Mouse (Mus musculus) lung, postnatal 14 days (tissue): ENCODE data around the gene Rxrg.
A peak's percentile ranks its signal among the peaks of the same experiment; 100 is the strongest.

Source experiments
- DNase-seq: peaks from one replicate; pipeline ENCODE4 v3.0.0; 2021

Gene Rxrg

DNA sequence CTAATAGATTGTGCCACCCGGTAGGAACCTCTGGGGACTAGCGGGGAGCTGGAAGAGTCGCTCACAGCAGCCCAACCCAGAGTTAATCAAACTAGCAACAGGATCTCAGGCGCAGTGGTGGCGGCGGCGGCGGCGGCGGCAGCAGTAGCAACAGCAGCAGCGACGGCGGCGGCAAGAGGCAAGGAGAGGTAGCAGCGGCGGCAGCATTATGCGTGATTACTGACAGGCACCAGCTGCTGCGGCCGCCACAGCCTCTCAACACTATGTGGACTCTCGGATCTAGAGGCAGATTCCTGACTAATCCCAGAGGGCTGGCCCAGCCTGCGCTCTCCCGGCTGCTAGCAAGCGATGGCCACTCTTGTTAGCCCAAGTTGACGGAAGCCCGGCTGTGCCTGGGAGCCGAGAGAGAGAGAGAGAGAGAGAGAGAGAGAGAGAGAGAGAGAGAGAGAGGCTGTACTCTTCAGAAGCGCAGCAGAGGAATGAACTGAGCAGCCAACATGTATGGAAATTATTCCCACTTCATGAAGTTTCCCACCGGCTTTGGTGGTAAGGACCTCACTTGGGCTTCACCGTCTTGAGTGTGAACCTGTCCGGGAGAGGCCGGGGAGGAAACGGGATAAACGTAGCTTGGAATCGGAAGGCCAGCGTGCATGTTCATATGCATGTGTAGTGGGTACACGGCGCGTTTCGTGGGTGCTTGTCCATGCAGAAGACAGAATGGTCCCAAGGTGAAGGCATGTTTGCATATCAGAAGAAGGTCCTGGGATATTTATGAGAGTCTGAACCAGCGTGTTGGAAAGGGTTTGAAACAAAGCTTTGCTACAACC lies at the start of gene Rxrg:
Rxrg (plus strand) TSS at position 130 of the 827 bp plus-strand sequence.
- peak; percentile 49 for DNase-seq

- DNase-seq = peak; percentile 39
Measured at GRCm38 (mm10) chr1:167549324-167549723, 48.9 kb upstream of the Rxrg start.

GRCm38 (mm10) chr1:167551601-167552000 lies 46.6 kb upstream of the Rxrg start:
- DNase-seq = peak; percentile 30

- DNase-seq = no peak
Measured at GRCm38 (mm10) chr1:167553959-167554526, 44.1 kb upstream of the Rxrg start.

GRCm38 (mm10) chr1:167566571-167566970 lies 31.6 kb upstream of the Rxrg start:
- DNase-seq = no peak

GRCm38 (mm10) chr1:167579131-167579530 lies 19.1 kb upstream of the Rxrg start:
- DNase-seq = no peak

GRCm38 (mm10) chr1:167583195-167583594 lies 15.0 kb upstream of the Rxrg start:
- no peak for DNase-seq

- DNase-seq = no peak
Measured at GRCm38 (mm10) chr1:167583888-167584287, 14.3 kb upstream of the Rxrg start.

- no peak for DNase-seq
Measured at GRCm38 (mm10) chr1:167588747-167589558, 9.2 kb upstream of the Rxrg start.

GRCm38 (mm10) chr1:167592175-167592574 lies 6.0 kb upstream of the Rxrg start:
- no peak for DNase-seq

- no peak for DNase-seq
Measured at GRCm38 (mm10) chr1:167599211-167599735, 1.1 kb downstream of the Rxrg start.

GRCm38 (mm10) chr1:167608201-167608741 lies 10.1 kb downstream of the Rxrg start:
- DNase-seq = no peak

DNA sequence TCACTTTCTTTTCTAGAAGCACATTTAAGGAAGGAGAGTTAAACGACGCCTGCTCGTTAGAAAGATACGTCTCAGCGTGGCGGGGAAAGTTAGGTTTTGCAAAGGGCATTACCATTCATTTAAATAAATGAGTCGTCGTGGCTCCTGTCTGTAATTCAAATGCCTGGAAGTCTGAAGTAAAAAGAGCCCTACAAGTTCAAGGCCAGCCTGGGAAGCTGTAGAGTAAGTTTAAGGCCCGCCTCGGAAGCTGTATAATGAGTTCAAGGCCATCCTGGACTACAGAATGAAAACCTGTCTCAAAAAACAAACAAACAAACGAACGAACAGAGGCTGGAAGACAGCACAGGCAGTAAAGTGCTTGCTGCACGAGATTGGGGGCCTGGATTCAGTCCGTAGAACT lies 18.9 kb downstream of the Rxrg start:
- no peak for DNase-seq

DNA sequence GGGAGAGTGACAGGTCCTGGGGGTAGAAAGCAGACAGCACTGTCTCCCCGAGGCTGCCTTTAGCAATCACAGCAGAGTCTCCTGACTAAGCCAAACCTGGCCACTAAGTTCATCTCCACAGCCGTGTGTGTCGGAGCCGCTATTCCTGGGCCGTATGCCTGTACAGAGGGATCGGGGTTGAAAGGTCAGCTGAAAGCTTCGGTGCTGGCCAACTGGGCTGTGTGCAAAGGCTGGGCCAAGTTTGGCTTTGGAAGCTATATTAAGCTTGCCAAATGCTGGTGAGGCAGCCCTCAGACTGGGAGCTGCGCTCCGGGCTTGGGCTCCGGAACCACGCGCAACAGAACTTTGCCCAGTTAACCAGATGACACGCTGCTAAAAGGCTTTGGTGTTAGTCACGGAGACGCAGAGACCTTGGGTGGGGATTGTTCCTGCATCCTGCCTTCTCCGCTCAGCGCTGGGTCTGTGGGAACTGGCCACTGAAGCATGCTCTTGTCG lies 19.9 kb downstream of the Rxrg start:
- DNase-seq = peak; percentile 22

DNA sequence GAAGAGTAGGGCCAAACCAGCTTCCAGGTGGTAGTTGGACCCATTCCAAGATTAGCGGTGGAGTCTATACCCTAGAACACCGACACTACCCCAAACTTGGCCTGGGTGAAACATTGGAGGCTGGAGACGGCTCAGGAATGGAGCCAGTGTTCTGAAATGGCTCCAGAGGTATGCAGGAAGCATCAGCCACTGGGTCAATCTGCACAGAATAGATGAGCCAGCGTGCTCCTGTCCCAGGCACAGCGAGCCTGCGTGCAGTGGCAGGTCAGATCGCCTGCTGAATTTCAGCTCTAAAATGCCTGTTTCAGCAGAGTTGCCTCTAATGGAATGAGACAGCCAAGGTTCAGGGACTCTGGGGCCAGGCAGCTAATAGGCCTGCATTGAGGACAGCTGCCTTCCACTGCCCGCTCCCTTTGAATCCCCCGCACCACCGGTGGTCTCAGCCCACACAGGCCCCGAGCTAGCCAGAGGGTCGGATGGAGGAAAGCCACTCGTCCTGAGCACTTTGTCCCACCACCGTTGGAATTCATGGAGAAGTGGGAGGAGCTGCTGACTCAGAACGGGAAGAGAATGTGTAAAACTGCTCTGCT lies 22.1 kb downstream of the Rxrg start:
- DNase-seq = no peak

DNA sequence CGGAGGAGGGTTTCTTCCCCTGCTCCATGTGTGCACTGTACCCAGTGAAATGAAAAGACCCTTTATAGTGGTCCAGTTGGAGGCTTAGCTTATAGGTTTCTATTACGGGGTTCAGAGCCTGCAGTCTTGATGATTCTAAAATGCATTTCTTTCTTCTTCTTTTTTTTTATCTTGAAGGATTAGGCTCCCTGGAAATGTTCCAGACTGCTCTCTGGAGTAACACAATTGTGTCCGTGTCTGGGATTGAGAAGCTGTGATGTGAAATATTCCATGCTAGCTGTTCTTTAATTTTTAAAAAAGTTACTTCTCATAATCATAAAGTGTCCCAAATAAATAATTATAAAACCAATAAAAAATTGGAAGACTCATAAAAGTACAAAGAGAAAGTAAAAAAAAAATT lies 26.9 kb downstream of the Rxrg start:
- DNase-seq = no peak

DNA sequence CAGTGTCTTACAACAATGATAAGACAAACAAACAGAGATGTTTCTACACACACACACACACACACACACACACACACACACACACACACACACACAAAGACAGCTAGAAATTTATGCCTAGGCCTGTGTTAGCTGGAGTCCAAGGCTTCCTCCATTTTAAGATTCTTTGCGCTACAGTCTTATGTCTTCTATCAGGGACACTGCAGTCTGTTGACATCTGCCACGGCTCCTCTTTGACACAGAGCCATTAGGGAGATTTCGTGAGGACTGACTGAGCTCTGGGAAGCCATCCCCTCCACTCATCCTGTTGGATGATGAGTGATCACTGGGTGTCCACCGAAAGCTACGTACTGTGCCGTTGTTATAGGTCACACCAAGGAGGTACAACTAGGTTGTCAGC lies 33.6 kb downstream of the Rxrg start:
- DNase-seq = no peak

DNA sequence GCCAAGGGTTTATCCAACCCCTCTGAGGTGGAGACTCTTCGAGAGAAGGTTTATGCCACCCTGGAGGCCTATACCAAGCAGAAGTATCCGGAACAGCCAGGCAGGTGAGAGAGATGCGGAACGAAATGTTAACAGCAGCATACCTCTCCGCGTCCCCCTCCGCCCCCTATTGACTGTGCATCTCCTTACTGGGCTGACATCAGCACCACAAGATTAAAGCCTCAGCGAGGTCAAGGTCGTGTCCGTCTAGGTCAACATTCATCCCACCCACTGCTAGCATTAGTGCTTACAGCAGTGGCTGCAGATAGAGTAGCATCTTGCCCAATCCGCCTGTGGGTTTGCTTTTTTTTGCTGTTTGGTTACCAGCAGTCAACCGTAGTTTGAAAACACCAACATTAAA lies 37.5 kb downstream of the Rxrg start:
- no peak for DNase-seq

DNA sequence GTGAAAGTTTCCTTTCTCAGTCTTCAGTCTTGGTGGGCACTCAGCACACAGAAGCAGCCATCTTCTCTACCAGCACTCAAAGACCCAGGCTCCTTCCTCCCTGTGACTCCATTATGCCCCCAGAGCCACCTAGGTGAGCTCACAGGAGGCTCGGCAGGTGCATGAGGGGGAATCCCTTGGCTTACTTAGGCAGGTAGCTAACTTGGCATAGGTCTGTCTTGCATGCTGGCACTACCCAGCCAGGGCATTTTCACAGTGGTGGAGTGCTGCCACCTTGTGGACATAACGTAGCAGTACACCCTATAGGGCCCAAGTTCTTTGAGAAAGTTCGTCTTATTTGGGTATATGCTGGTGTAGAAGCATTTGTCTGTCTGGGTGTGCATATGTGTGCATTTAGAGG lies 38.8 kb downstream of the Rxrg start:
- DNase-seq = peak; percentile 61

DNA sequence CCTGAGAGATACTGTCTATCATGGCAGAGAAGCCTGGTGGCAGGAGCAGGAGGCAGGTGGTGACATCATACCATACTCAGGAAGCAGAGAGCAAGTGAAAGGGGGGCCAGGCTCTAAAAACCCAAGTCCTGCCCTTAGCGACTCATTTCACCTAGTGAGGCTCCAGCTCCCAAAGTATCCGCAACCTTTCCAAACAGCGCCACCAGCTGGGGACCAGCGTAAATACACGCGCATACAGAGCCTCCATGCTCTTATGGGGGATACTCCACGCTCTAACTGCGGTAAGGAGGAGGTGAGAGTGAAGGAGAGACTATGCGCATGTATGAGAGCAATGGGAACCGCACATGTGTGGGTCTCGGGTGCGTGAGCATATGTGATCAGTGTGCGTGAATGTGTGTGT lies 39.9 kb downstream of the Rxrg start:
- peak; percentile 35 for DNase-seq

DNA sequence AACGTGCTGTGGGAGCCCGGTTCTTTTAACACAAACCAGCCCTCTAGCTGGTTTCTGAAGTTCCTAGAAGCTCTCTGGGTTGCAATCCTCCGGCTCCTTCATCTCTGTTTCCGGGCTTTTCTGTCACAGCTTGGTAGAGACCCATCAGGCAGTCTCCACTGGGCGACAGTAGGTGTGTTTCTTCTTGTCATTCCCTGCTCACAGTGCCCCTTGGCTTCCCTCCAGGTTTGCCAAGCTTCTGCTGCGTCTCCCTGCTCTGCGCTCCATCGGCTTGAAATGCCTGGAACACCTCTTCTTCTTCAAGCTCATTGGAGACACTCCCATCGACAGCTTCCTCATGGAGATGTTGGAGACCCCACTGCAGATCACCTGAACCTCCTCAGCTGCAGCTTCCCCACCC lies 40.7 kb downstream of the Rxrg start:
- no peak for DNase-seq

GRCm38 (mm10) chr1:167644866-167645537 lies 46.8 kb downstream of the Rxrg start:
- peak; percentile 87 for DNase-seq
